Mouse (Mus musculus) heart, adult 2 months (tissue): ENCODE measurements at regions not wholly inside any gene's neighbourhood (a gene's known extent, or its start where the extent isn't known, plus 50 kb on each side); places are given as distances from the start of the nearest gene placed in this dataset.

Experiments used
- CTCF ChIP-seq: fragments of 200-600 bp; IDR thresholded peaks from 2 replicates; pipeline ENCODE4 v1.8.1; 2022; ENCODE audit warnings: antibody characterized with exemption, mild to moderate bottlenecking, moderate library complexity
- EP300 ChIP-seq: fragments of 200-500 bp; IDR thresholded peaks from 2 replicates; pipeline ENCODE4 v1.6.1; 2011; ENCODE audit warnings: low read depth, low read length, control low read depth; ENCODE audit not compliant: insufficient read depth

- TF ChIP-seq EP300 (no peak), CTCF (no peak)
Measured at GRCm38 (mm10) chr4:10397249-10397648, 477.0 kb upstream of the 2610301B20Rik start.
